Mouse (Mus musculus): ENCODE measurements around the gene Hist2h2aa2.
"Not testable (repeated sequence)": the region's sequence is repeated elsewhere in the genome, so short reads cannot be mapped to it uniquely, and the experiment has no call there.

The Hist2h2aa2 gene

DNA sequence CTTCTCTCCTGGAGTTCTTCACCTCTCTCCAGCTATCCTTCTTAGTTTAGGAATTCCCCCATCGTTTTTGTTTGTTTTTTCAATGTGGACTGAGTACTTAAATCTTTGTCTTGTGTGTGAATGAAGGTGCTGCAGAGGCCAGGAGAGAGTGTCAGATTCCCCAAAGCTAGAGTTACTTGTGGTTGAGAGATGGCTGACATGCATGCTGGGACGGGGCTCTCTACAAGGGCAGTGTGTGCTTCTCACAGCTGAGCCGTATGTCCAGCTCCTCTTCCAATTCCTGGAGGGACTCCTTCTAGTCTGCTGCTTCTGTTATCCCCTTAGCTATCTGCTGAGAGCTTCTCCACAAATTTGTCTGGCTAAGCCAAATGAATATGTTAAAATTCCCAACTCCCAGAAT, 4.2 kb downstream of the Hist2h2aa2 start:
- no peak for DNase-seq

DNA sequence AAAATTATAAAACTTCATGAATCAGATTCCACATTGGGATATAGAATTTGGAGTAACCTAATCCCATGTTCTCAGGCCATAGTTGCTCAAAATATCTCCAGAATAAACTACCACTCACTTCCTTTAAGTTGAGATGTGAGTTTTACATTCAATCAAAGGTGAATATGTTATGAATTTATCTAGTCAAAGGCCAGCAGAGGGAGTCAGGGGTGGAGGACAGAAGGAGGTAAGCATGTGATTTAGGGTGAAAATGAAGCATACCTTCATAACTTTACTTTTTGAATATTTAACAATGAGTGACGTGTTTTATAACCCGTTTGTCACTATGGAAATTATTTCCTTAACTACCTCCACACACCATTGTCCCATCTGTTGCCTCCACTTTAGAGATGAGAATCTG, 5.2 kb downstream of the Hist2h2aa2 start:
- no peak for DNase-seq

DNA sequence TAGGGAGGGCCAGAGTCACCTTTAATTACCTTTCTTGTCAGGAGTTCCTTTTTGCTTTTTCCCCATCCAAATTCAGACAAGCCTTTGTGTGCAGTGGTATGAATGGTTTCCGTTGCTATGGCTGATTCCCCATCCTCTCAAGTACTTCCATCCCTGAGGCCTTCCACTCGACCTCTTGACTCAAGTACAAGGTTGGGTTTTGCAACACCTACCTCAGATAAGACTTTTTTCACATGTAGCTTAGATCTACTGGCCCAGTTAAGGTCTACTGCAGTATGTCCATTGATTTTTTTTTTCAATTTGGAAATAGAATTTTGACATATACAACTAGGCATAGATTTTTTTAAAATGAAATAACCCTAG, 8.3 kb downstream of the Hist2h2aa2 start:
- no peak for DNase-seq

DNA sequence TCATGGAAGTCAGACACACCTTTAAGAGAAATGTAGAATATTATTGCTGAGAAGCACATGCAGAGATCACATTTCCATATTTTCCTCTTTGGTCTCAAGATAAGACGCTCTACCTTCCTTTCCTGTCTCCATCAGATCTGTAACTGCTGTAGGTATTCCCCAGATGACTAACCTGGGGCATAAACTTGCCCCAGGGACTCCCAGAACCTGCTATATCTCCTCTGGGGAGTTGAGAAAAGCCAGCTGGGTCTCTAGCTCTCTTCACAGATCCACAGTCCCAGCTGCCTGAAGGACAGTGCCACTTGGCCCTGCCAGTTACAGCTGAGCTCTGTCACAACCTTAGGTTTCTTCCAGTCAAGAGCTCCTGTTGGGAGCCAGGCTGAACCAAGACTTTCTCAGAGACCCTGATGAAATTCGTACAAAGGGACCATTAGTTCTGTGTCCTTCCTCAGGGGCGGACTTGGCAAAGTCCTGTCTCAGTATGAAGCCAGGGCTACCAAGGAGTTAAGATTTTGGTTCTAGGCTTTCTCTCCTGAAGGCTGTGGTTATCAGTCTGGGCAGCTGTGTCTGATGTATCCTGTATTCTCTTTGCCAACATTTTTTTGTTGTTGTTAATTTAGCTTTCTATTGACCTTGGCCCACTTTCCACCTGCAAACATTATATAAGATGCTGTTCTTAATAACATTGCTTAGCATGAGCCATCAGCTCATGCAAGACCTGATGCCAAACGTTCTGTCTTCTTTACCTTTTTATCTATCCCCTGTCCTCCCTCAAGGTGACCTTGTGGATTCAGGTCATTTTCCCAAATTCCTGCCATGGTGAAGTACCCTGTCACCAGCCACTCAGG, 8.9 kb downstream of the Hist2h2aa2 start:
- no peak for DNase-seq

DNA sequence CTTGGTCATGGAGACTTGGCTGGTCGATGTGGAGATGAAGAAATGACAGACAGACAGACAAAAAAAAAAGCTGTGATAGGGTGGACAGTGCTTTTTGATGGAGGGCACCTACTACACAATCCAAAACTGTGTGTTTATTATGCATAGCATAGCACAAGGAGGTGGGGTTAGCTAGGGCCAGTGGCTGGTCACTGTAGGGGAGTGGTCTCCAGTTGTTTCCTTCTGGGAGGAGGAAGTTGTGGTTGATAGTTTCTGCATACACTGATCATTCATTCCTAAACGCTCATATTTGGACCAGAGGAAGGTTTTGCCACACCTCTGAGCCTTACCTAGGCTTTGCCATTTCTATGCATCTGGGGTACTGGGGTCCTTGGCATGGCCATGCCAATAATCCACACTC, 9.7 kb downstream of the Hist2h2aa2 start:
- DNase-seq, result no peak

DNA sequence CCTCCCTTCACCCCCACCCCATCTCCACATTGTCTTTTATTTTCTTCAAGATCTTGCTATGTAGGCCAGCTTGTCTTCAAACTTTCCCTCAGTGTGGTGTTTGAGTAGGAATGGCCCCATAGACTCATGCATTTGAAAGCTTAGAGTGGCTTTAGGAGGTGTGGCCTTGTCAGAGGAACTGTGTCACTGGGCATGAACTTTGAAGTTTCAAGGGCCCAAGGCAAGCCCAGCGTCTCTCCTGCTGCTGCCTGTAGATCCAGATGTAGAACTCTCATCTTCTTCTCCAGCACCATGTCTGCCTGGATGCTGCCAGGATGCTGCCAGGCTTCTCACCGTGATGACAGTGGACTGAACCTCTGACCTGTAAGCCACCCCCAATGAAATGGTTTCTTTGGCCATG, 11.2 kb downstream of the Hist2h2aa2 start:
- no peak for DNase-seq

DNA sequence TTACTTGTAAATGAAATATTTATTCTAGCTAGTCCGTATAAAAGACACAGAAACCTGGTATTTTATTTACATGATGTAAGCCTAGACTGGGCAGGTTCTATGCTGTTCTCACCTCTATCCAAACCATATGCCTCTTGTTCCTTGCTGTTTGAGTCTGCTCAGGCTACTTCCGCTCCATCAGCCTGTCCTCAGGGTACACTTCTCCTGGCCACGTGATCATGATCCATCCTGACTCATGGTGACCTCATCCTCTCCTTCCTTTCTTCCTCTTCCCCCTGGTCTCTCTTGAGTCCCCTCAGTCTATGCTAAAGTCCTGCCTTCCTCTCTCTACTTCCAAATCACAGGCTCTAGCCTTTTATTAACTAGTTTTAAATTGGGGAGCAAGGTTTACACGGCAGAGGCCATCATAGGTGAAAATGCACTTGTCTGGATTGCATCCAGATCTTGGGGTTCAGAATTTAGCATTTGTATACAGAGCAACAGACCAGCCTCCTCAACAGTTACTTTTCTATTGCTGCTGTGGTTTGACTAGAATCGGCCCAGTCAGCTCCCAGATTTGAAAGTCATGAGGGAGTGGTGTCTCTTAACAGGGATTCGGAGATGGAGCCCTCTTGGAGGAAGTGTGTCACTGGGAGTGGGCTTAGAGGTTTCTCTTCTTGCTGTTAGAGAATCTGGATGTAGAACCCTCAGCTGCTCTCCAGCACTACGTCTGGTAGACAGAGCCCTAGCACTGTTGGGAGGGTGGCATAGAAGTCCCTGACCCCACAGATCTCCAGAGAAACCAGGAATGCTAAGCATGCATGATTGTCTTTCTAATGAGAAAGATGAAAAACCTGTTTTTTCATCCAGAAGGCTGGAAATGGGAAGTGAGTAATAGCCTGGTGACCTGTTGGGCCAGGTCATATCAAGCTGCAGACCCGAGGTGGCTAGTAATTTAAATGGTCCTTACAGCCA, 13.1 kb downstream of the Hist2h2aa2 start:
- no peak for DNase-seq

DNA sequence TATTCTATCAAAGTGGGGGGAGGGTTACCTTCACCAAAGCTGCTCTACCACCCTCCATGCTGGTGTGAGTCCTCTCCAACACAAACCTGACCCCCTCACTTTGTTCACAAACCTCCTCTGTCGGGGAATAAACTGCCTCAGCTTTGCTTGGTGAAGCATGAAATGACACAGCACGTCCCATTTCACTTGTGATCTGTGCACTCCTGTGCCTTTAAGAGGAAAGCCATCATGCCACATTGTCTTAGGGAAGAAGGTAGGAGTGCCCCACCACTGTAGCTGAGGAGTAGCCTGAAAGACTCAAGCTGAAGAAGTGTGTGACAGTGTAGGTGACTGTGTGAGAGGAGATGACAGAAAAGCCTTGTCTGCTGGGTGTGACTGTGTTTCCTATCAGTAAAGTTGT, 14.7 kb downstream of the Hist2h2aa2 start:
- no peak for DNase-seq

DNA sequence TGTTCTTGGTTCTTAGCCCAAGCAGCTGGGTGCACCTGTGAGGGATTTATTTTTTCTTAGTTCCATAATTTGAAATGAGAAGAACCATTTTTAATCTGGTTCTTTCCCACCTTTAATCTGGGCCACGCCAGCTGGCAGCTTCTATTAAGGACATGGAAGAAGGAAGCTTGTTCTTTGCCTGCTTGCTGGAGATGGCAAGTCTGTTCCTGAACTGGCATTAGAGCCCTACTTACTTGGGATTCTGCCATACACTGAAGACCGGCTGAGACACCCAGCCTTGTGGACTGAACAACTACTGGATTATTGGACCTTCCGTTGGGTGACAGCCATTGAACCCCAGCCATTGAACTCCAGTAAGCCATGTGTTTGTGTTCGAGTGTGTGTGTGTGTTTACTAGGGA, 17.3 kb downstream of the Hist2h2aa2 start:
- no peak for DNase-seq

DNA sequence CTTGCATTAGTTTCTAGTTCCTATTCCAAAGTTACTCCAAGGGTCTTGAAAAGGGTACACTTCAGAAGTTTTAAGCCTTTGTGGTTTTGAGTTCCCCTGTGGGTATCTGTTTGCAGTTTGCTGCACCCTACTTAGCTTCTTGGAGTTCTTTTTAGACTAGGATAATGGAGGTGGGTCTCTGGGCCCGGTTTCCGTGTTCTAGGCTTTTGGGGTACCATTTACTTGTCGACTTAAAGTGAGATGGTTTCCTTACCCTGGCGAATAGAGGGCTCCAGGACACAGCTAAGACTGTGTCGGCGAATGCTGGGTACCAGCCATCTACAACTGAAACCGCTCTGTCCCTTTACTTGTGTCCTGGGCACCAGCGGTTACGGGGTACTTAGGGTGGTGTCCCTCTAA, 18.4 kb downstream of the Hist2h2aa2 start:
- DNase-seq, result peak in 1 of 2 experiments; percentile 36

DNA sequence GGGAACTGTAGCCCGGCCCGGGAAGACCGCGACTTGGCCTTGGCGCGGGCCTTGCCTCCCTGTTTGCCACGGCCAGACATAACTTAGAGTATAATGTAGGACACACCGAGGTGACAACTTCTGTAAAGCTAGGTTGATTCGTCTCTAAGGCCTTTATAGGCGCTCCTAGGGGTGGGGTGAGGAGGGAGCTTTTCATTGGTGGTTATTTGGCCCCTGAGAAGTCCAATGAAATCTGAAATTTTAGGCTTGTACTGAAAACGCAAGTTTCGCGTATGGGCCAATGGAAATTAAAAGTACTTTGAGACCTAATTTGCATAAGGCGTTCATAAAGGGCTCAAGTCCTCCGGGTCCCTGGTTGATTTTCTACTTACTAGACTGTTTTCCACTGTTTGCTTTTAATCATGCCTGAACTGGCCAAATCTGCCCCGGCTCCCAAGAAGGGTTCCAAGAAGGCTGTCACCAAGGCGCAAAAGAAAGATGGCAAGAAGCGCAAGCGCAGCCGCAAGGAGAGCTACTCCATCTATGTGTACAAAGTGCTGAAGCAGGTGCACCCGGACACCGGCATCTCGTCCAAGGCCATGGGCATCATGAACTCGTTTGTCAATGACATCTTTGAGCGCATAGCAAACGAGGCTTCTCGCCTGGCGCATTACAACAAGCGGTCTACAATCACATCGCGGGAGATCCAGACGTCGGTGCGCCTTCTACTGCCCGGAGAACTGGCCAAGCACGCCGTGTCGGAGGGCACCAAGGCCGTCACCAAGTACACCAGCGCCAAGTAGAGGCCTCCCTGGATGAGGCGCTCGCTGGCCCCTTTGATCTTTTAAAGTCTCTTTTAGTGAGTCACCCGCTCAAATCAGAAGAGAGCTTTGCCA, 19.1 kb downstream of the Hist2h2aa2 start, which contains the start of the genes Hist2h2ac and Hist2h2be:
Hist2h2ac (minus strand) TSS at position 116 of the 875 bp plus-strand sequence.
Hist2h2be (plus strand) TSS at position 355 of the 875 bp plus-strand sequence.
- DNase-seq, result peak; percentile 75 to 92

DNA sequence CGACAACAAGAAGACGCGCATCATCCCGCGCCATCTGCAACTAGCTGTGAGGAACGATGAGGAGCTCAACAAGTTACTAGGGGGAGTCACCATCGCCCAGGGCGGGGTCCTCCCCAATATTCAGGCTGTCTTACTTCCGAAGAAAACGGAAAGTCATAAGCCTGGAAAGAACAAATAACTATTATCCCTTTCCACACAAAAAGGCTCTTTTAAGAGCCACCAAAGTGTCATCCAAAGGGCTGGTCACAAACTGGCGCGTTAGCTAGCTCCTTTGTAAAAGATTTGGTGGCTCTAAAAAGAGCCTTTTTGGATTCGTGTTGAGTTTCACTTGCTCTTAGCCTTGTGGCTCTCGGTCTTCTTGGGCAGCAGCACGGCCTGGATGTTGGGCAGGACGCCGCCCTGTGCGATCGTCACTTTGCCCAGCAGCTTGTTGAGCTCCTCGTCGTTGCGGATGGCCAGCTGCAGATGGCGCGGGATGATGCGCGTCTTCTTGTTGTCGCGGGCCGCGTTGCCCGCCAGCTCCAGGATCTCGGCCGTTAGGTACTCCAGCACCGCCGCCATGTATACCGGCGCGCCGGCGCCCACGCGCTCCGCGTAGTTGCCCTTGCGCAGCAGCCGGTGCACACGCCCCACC, 19.8 kb downstream of the Hist2h2aa2 start:
- DNase-seq, result not testable (repeated sequence)

DNA sequence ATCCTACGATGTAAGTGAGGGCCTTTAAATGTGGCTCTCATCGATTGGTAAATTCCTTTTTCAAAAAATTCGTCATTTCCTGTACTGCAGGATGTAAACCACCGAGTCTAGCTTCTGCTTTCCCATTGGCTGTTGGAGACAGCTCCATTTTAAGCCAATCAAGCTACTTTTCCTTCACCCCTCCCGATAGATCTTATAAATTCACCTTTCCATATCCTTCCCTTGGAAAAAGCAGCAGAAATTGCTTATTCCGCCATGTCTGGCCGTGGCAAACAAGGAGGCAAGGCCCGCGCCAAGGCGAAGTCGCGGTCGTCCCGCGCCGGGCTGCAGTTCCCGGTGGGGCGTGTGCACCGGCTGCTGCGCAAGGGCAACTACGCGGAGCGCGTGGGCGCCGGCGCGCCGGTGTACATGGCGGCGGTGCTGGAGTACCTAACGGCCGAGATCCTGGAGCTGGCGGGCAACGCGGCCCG, 20.4 kb downstream of the Hist2h2aa2 start, which contains the start of the genes Bola1 and Hist2h2ab:
Bola1 (minus strand) TSS at position 49 of the 470 bp plus-strand sequence.
Hist2h2ab (plus strand) TSS at position 205 of the 470 bp plus-strand sequence.
- DNase-seq, result peak; percentile 68 to 75

DNA sequence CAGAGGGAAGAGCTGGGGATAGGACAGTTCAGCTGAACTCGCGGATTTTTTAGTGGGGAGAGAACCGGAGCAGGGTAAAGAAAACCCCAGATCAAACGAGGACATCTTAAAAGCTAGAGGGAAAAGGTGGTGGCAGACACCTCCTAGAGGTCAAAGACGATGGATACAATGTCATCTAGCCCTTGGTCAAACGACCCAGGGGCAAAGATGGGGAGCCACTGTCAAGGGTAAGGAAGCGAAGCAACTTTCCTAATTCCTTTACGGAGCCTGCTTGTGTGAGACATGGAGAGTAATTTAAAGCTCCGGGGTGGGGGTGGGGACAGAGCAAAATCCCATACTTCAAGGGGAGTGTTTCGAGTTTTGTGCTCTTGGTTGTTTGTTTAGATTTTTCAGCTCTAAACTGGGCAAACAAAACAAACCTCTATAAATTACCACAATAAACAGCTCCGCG, 20.9 kb downstream of the Hist2h2aa2 start:
- peak in 1 of 2 experiments; percentile 56 for DNase-seq

DNA sequence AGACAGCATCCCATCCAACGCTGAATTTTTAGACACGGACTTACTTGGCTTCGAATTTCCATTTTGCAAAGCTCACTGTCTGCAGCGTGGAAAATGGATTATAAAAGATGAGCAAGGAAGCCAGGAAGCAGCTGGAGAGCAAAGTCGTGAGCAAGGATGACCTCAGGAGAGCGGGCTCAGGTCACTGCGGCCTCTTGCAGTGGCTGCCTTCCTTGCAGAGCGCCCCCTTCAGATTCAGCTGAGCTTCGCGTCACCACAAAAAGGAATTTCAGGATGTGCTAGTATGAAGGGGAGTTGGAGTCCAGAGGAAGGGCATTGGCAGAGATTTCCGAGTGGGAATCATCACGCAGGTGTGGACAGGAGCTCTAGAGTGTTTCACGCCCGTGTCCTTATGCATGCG, 30.8 kb downstream of the Hist2h2aa2 start:
- no peak for DNase-seq

DNA sequence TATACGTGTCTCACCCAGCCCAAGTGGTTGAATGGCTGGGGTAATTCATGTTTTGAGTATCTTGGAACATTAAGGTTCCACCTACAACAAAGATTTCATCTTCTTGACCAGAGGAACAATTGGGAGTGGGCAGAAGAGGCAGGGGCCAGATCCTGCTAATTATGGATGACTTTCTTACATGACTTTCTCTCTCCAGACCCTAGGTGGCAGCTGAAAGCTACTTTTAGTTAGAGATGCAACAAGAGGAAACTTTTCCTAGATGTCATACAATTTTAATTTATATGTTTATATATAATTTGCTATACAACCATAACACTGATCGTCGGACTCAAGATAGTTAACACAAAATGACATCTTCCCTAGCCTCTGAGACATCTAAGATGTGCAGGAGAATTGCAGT, 32.3 kb downstream of the Hist2h2aa2 start:
- DNase-seq, result no peak

DNA sequence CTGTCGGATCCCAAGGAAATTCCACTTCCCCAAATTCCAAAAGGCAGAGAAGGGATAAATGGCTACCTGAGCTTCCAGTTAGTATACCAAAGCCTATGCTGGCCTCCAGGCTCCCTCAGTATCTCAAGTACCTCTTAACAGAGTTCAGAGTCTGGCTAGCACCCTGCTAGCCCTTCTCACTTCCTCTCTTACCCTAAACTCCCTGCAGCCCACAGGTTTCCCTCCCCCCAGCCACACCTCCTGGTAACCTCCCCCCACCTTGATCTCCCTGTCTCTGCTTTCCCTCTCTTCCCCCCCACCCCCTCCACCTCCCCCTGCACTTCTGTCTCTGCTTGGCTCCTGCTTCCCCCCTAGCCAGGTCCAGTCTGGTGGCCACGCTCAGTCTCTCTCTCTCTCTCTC, 40.3 kb downstream of the Hist2h2aa2 start:
- no peak for DNase-seq

DNA sequence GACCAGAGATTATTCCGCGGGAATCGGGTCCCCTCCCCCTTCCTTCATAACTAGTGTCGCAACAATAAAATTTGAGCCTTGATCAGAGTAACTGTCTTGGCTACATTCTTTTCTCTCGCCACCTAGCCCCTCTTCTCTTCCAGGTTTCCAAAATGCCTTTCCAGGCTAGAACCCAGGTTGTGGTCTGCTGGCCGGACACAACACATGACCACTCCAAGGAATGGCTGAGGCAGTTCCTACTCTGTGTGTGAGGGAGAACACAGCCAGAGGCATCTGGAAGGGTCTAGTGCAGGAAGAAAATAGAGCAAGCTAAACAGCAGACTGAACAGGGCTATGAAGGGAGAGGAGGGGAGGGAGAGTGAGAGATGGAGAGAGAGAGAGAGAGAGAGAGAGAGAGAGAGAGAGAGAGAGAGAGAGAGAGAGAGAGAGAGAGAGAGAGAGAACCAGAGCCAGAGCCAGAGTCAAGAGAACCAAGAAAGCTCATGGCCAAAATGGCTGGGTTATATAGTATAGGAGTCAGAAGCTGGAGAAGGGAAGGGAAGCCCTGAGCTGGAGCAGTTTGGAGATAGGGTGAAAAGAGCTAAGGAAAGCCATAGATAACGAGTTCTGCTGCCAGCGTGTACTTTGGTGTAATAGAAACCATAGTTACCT, 41.4 kb downstream of the Hist2h2aa2 start:
- DNase-seq, result not testable (repeated sequence)

DNA sequence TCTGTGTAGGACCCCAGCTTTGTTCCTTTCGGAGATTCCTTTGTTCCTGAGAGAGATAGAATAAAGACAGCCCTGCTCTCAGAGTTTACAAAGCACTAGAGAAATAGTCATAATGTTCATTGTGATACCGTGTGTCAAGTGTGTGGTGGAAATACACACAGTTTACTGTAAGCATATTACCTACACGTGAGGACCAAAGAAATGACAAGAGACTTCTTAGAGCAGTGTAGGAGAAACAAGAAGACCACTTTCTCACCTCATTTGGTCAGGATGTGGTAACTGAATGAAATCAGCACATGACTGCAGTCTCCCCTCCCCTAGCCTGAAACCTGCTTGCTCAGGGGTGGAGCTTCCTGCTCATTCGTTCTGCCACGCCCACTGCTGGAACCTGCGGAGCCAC, 41.9 kb downstream of the Hist2h2aa2 start:
- DNase-seq, result peak in 1 of 2 experiments; percentile 49

DNA sequence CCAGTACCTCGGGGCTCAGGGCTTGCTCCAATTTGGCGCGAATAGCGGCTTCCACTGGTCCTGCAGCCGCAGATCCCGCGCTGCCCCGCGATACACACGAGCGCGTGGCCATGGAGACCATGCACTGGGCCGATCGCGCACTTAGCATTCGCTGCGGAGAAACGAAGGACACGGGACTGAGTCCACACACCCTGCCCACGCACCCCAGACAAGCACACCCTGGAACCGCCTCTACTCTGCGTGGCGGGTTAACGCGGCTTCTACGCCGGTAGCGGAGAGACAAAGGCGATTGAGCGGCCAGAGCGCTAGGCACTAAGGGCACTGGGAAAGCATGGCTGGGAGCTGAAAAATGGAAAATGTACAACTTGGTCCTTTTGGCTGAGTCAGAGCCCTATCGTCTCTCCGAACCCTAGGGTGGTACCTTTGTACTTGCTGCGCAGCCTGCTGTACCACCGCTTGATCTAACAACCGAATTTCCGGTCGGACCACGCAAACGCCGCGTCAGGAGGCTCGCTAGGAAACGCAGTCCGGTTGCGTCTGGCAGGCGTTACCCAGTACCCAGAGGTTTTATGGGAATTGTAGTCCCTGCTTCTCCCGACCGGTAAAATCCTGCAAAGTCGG, 42.8 kb downstream of the Hist2h2aa2 start:
- DNase-seq, result peak; percentile 79 to 85
